Mouse (Mus musculus): ENCODE data around the gene Rps4x.
A peak's percentile ranks its signal among the peaks of the same experiment; 100 is the strongest.

Gene Rps4x

DNA sequence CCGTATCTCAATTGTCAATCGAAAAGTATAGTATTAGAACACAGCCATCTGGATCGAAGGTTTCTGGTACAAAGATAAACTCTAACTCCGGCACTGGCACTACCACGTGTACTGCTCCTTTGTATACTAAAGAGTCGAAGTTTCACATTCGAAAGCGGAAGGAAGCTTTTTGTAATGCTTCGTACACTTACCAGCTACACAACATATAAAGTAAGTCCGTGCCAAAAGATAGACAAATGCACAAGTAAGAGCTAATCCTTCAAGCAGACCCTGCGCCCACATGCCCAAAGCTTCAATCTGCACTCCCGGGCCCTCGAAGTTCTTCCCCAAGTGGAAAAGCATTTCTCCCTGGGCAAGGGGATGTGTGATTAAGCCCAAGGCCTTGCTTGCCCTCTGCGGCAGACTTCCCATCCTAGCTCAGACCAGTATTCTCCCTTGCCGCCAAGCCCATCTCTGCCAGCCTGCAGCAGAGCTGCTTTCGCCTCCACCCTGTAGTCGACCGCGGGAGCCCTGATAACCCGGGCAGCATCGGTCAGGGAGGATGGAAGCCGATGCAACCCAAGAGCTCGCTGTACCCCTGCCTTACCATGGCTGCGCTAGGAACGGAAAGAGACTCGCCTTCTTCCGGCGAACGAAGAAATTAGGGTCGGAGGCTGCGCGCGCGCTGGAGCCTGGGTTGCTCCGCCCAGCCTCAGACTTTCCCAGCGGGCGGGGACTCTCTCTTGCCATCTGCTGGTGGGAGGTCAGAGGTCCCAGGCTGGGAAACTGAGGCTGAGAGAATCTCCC lies at the start of gene Rps4x:
Rps4x (minus strand) TSS at position 683 of the 786 bp plus-strand sequence.
- DNase-seq (ENCODE audit: low read depth, low spot score), result peak; percentile 86

DNA sequence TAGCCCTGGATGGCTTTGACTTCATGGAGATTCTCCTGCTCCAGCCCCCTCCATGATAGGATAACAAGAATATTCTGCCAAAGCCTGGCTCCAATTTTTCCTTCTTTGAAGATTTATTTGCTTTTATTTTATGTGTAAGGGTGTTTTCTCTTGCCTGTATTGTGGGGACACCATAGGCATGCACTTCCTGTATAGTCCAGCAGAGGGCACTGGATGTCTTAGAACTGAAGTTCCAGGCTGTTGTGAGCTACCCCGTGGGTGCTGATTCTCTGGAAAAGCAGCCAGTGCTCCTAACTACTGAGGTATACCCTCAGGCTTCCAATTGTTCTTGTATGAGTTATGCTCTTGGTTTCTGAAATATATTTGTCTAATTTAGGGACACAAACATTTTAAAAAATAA lies 29.9 kb upstream of the Rps4x start:
- peak; percentile 42 for DNase-seq (ENCODE audit: low read depth, low spot score)

DNA sequence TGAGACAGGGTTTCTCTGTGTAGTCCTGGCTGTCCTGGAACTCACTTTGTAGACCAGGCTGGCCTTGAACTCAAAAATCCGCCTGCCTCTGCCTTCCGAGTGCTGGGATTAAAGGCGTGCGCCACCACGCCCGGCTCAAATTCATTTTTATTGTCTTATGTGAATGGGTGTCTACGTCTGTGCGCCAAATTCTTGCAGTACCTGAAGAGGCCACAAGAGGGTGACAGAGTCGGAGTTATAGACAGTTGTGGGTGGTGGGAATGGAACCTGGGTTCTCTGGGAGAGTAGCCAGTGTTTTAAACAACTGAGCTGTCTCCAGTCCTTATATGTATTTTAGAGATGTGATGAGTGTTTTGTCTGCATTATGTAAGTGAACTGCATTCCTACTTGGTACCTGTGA lies 26.2 kb upstream of the Rps4x start:
- DNase-seq (ENCODE audit: low read depth, low spot score), result peak; percentile 35

DNA sequence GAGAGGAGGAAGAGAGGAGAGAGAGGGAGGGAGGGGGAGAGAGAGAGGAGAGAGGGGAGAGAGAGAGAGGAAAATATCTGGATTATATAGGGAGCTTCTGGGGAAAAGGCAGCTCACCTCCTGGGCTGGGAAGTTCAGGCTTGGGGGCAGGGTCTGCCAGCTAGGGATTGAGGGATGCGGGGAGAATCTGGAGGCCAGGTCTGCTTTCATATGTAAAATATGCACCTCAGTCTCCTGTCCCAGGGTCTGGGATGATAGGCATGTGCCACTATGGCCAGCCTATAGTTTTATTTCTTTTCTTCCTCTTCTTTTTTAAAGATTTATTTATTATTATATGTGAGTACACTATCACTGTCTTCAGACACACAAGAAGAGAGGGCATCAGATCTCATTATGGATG lies 1.6 kb upstream of the Rps4x start:
- DNase-seq (ENCODE audit: low read depth, low spot score), result no peak

DNA sequence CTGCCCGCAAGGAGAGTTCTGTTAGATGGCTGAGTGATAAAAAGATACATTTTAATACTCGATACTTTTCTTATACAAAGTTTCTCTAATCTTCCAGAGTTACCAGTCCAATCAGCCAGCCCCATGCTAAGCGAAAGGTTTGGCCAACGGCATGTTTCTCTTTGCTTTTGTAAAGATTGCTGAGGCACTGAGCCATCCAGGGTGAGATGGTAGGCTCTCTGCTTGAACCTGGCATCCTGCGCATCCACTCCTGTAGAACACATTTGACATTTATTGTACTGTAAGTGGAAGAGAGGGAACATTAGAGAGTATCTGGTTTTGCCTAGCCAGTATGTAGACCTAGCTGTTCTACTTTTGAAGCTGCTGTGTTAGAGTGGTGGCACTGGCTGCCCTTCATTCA lies 387 bp upstream of the Rps4x start:
- no peak for DNase-seq (ENCODE audit: low read depth, low spot score)

DNA sequence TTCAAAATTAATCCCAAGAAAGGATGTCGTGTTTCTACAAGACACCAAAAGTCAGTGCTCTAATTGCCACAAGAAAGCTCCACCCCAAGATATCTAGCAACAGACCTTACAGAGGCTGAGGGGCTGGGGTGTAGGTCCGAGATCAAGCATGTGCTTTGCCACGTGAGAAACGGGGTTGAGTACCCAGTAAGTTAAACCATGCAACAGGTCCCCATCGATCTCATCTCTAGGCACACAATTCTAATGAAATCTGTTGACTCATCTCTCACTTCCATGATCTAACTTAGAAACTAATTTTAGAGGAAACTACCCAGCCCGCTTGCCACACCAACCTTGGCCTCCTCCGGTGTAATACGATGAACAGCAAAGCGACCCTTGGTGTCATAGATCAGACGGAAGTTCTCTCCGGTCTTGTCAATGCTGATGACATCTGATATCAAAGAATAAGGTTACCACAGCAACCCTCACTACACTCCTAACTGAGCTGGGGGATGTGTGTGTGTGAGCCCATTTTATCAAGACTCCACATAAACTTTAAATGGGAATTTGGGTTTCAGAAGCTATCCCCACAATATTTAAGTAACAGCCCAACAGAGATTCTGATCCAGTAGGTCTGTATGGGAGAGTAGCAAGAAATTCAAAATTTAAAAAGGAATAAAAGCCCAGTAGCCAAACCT lies 2.0 kb downstream of the Rps4x start:
- DNase-seq (ENCODE audit: low read depth, low spot score), result peak; percentile 47

DNA sequence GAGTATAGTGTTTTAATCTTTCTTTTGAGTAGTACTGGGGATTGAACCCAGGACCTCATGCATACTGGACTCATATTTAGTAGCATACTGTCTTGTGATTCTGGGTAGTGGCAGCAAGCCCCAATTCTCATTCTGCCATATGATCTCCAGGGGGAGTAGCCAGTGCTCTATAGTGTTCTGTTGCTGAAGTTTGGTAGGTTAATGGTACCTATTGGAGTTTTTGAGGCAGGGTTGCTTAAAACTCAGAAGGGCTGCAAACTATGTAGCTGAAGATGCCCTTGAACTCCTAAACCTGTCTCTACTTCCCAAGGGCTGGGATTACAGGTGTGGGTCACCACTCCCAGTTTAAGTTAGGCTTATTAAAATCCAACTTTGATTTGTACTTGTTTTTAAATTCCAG lies 6.6 kb downstream of the Rps4x start:
- DNase-seq (ENCODE audit: low read depth, low spot score), result no peak

DNA sequence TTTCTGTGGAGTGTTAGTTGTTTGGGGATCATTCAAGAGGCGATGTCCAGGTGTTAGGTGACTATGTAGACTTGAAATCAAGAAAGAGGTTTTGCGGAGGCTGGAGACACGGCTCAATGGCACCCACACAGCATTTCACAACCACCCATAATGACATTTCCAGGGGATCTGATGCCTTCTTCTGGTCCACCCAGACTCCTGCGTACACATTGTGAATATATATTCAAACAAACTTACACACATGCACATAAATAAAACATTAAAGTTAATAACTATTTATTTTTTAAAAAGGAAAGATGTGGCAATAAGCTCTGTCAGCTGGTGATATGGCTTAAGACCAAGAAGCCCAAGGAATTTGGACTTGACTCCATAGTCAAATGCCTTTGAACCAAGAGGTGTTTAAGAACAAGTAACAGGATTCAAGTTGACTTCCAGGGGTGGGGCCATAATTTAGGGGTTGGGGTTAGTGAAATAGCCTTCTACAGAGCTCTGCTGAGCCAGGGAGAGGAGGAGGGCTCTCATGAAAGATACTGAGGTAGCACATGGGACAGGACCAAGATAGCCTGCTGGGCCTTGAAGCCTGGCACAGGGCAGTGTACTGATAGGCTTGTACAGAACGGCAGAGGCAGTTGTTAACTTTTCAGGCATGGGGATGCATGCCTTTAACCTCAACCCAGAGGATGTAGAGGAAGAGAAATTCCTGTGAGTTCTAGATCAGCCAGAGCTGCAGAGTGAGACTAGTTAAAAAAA lies 13.5 kb downstream of the Rps4x start:
- no peak for DNase-seq (ENCODE audit: low read depth, low spot score)

DNA sequence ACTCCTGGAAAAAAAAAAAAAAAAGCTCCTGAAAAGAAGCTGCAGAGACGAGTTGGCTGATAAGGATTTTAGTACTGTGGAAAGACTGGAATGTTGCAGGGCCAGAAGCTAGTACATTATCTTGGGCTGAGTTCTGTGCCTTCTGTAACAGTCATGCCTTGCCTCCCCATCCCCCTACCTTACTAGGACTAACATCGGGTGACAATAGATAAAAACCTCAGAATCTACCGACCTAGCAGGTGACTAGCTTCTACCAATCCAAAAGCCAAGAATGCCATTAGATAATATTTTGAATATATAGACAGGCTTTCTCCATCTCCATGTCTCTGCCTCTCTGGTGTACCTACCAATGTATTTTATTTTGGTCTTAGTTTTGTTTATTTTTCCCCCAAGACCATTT lies 18.3 kb downstream of the Rps4x start:
- no peak for DNase-seq (ENCODE audit: low read depth, low spot score)

DNA sequence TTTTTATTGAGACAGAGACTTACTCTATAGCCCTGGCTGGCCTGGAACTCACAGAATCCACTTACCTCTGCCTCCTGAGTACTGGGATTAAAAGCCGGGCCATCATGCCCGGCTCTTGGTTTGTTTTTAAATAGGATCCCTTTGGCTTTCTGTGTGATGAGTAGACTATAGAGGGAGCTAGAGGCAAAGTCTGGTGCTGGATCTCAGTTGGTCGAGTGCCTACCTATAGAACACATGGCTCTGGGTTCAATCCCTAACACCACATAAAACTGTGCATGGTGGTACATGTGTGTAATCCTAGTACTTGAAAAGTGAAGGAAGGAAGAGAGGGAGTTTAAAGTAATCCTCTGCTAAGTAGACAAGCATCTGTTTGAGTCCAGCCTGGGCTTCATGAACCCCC lies 19.1 kb downstream of the Rps4x start:
- DNase-seq (ENCODE audit: low read depth, low spot score), result no peak

DNA sequence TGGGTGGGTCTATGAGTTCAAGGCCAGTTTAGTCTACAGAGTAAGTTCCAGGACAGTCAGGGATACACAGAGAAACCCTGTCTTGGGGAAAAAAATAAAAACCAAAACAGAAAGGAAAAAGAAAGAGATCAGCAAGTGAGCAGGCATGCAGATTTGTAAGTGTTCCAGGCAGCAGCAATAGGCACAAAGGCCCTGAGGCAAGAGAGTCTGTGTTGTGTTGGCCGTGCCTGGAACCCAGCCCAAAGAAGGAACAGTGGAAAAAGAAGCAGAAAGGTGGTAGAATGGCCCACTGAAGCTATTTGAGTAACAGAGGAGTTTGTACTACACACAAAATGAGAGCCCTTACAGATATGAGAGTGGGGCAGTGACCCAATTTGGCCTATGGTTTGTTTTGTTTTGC lies 19.5 kb downstream of the Rps4x start:
- DNase-seq (ENCODE audit: low read depth, low spot score), result no peak

DNA sequence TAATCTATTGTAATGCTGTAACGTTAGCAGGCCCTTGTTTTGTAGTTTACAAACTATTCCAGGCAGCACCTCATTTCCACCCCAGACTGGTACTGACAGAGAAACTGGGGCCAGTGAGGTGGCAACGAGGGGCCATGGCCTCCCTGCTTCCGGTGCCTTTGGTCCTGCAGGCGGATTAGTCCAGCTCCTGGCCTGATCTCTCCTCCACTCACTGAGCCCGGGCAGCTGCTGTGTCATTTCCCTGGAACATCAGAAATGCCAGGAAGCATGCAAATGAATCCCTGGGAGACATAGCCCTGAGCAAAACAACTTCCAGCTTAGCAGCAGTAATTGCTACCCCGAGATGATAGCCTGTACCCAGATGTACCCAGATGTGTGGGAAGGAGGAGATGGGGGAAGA lies 22.2 kb downstream of the Rps4x start:
- no peak for DNase-seq (ENCODE audit: low read depth, low spot score)

DNA sequence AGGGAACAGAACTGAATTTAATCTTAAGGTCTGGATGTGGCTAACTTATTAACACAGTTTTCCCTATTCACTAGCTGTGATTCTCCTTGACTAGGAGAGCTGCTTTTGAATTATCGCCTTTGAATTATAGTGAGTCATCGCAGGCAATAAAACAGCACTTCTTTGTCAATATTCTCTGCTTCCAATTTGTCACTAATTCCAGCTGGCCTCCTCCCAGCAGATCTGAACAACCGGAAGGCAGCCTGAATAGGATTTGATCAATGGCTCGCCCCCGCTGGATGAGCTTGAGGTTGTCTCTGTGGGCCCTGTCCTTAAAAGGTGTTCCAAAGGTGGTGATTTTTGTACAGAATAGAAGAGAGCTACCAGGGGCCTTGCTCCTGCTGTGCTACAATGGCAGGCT lies 22.7 kb downstream of the Rps4x start:
- no peak for DNase-seq (ENCODE audit: low read depth, low spot score)

DNA sequence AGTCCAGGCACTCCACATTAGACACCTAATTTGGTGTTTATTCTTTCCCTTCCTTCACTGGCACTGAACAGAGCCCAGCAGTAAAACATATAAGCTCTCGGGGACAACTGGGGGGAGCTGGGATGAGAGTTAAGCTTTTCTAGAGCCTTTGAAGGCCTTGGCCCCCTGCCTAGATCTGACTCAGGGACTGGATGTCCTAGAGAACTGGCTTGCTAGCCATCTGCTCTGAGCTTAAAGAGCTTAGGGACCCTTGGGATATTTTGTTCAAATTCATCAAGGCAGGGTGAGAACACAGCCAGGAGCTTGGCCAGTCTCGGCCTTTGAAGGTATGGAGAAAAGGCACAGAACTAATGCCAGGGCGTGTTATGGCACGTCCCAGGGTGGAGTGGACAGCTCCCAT lies 25.7 kb downstream of the Rps4x start:
- DNase-seq (ENCODE audit: low read depth, low spot score), result no peak

DNA sequence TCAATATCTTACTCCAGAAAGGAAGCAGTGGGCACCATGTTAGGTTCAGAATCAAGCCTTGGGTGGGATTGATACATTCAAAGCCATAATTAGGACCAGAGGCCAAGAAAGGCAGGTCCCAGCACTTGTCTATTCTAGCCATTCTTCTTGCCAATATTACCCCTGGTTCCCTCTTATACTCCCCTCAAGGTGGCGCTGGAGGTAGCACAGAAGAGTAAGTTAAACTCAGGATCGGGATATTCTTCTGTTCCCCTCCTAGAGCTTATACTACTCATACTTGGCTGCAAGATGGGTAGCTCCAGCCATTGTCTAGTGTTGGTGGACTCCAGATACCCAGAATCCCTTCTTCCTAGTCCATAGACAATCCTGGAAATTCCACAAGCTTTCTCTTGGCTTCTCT lies 26.1 kb downstream of the Rps4x start:
- no peak for DNase-seq (ENCODE audit: low read depth, low spot score)

DNA sequence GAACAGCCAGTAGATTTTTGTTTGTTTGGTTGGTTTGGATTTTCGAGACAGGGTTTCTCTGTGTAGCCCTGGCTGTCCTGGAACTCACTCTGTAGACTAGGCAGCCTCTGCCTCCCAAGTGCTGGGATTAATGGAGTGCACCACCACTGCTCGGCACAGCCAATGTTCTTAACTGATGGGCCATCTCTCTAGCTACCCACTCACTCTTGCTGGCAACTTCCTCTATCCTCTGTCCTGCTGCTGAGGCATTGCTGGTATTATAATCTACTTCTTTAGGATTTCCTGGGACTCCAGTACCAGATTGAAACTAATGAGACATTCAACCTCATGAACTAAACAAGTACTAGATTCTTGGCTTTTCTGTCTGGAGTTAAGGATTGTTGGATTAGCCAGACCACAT lies 28.7 kb downstream of the Rps4x start:
- DNase-seq (ENCODE audit: low read depth, low spot score), result no peak

DNA sequence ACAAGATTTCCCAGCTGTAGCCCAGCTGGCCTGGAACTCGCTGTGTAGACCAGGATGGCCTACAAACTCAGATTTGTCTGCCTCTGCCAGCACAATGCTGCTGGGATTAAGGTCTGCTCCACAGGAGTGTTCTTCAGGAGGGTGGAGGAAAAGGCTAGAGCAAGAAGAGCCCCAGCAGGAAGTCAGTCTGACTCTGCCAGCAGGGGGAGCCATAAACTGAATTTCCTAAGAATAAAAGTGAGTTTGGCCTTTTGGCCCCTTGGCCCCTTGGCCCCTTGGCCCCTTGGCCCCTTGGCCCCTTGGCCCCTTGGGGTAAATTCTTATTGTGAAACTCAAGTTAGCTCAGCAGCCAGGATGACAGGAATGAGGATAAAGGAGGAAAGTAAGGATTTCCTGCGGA lies 29.4 kb downstream of the Rps4x start:
- peak; percentile 47 for DNase-seq (ENCODE audit: low read depth, low spot score)

DNA sequence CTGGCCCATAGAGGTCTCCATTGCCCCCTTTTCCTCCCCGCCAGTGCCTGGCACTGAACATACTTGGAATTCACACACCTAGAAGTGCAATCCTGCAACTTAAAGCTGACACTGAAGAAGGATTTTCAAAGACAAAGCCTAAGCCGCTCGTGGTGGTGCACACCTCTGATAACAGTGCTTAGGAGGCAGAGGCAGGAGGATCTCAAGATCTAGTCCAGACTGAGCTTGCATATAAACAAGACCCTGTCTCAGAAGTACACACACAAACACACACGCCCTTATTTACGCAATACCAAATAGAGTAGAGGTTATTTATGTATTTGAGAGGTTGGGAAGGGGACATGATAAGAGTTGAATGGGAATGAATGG lies 31.8 kb downstream of the Rps4x start:
- DNase-seq (ENCODE audit: low read depth, low spot score), result no peak

DNA sequence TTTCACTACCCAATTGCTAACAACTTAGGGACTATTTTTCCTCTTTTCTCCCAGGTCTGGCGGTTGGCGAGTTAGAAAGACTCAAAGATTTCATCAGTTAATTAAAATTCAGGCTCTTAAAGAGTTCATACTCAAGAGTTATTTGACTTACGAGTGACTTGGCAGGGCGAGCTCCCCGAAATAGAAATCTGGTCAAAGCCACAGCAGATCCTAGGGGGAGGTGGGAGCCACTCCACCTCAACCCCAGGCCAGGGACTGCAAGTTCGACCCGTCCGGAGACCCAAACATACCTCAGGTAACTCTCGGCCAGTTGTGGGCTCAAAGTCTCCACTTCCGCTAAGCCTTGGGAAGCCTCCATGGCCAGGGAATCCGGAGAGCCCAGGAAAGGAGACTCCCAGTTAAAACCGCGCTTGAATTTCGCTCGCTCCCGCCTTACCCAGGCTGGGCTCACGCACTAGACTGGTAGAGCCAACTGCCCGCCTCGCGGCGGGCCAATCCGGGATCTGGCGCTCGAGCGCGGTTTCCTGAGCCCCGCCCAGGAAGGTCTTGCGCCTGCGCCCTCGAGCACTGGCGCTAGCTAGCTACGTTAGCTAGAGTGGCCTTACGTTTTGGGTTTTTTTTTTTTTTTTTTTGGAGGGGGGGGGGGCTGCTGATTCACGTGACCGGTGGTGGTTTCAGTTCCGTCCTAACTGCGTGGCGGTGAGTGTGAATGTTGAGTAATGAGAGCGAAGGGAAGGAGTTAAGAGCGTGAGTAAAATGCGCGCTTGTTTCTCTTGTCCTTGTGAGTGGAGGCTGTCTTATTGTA lies 32.4 kb downstream of the Rps4x start, which contains the start of gene Ercc6l:
Ercc6l (minus strand) TSS at position 474 of the 805 bp plus-strand sequence.
- peak; percentile 97 for DNase-seq (ENCODE audit: low read depth, low spot score)

DNA sequence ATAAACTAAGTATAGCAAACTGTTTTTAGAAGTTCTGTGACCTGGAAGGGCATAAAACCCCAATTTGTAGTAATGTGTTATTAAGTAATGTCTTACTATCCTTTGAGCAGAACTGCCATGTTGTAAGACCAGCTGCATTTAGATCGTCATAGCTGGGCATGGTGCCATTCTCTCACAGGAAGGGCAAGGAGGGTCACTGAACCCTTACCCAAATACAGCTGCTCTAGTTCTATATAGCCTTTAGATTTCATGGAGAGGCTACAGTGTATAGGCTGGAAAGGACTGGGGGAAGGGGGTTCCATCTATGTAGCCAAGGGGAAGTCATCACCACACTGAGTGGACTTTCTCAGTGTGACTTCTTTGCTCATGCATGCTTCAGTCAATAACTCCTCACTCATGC lies 48.0 kb downstream of the Rps4x start:
- no peak for DNase-seq (ENCODE audit: low read depth, low spot score)

Data from CD4-positive helper T cell, adult 2 months (primary cell).